In the genomic region with DNA sequence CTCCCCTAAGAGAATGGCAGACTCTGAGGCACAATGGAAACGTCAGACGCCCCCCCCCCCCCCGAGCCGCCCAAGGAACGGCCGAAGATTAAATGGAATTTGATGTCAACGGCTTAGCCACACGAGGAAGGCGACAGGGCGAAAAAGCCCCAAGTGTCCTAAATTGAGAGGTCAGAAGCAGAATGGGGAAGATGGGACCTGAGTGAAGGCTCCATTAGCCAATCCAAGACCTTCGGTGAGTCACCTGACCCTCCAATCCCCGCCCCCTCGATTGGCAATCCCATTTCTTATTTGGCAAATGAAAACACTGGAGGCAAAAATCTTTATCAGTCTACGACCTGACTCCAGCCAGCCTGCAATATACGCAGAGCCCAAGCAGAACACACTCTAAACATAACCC, we compare ENCODE assay signal across 8 mouse cellular contexts. TPM values are rescaled to one million over a fixed set of nuclear protein-coding genes. Genes with fewer than 3 reads are reported as not detected.
A peak's percentile ranks its signal among the peaks of the same experiment; 100 is the strongest.
DNase-seq lines count a peak whose midpoint lies in the region; ATAC-seq and TF ChIP-seq lines count a peak whose summit lies in the region.

No protein-coding gene starts in this region.

- peak overlapping the region; percentile 25 for H3K4me2 ChIP-seq in lung, embryonic 14.5 days
- H3K4me2 ChIP-seq in kidney, embryonic 15.5 days: peak overlapping the region; percentile 33
- H3K4me2 ChIP-seq in midbrain, postnatal 0 days (ENCODE audit: low read depth, low read length, poor library complexity, severe bottlenecking): peak overlapping the region; percentile 44

- no peaks in the 10 kb centered on the region; the same call in 1 of the 2 replicates for H3K27me3 ChIP-seq in lung, embryonic 14.5 days (ENCODE audit: insufficient read depth, low read length)
- H3K27me3 ChIP-seq in heart, adult 2 months (ENCODE audit: control insufficient read depth, insufficient read depth, low read length): no peaks in the 10 kb centered on the region
- H3K27me3 ChIP-seq in kidney, embryonic 15.5 days: peaks cover 16% of the 10 kb centered on the region
- peaks cover 4% of the 10 kb centered on the region for H3K27me3 ChIP-seq in midbrain, postnatal 0 days (ENCODE audit: insufficient read depth, low read length)

- no peaks in the 10 kb centered on the region for H3K79me2 ChIP-seq in heart, adult 2 months (replicated peaks; ENCODE audit: control insufficient read depth, insufficient read depth, low read length)

- H3K27ac ChIP-seq in lung, embryonic 14.5 days (ENCODE audit: low read depth): no peak overlapping the region
- peak overlapping the region; percentile 65 for H3K27ac ChIP-seq in heart, adult 2 months
- H3K27ac ChIP-seq in kidney, embryonic 15.5 days: no peak overlapping the region
- no peak overlapping the region for H3K27ac ChIP-seq in midbrain, postnatal 0 days (ENCODE audit: low read depth, low read length)

- no peaks in the 10 kb centered on the region for H3K9me3 ChIP-seq in lung, embryonic 14.5 days (ENCODE audit: low read depth, low read length)
- no peaks in the 10 kb centered on the region for H3K9me3 ChIP-seq in kidney, embryonic 15.5 days (replicated peaks)
- no peaks in the 10 kb centered on the region for H3K9me3 ChIP-seq in midbrain, postnatal 0 days (ENCODE audit: low read length)

- H3K4me1 ChIP-seq in lung, embryonic 14.5 days (ENCODE audit: insufficient read depth): peaks cover 8% of the 10 kb centered on the region; the same call in 1 of the 2 replicates
- H3K4me1 ChIP-seq in heart, adult 2 months (ENCODE audit: control insufficient read depth, insufficient read depth, low read length): peaks cover 13% of the 10 kb centered on the region
- peaks cover 62% of the 10 kb centered on the region for H3K4me1 ChIP-seq in kidney, embryonic 15.5 days
- peaks cover 4% of the 10 kb centered on the region; the same call in 1 of the 2 replicates for H3K4me1 ChIP-seq in midbrain, postnatal 0 days (ENCODE audit: insufficient read depth, low read length)

- H3K9ac ChIP-seq in lung, embryonic 14.5 days: no peak overlapping the region
- peak overlapping the region; percentile 42 for H3K9ac ChIP-seq in heart, adult 2 months (ENCODE audit: low read depth, low read length)
- H3K9ac ChIP-seq in kidney, embryonic 15.5 days: no peak overlapping the region
- H3K9ac ChIP-seq in midbrain, postnatal 0 days (replicated peaks; ENCODE audit: low read length, poor library complexity, severe bottlenecking): no peak overlapping the region; the same call in 1 of the 2 replicates

- no peak for ATAC-seq in lung, embryonic 14.5 days (ENCODE audit: insufficient read depth)
- ATAC-seq in kidney, embryonic 15.5 days (replicated peaks; ENCODE audit: low FRiP score): no peak
- peak; percentile 52; the same call in 1 of the 2 replicates for ATAC-seq in midbrain, postnatal 0 days (ENCODE audit: low FRiP score)
- ATAC-seq in monocyte, adult 5-6 weeks (replicated peaks; ENCODE audit: insufficient number of reproducible peaks, low FRiP score, low TSS enrichment, poor library complexity, severe bottlenecking): no peak

- no peaks in the 10 kb centered on the region for H3K36me3 ChIP-seq in lung, embryonic 14.5 days (ENCODE audit: insufficient read depth)
- no peaks in the 10 kb centered on the region for H3K36me3 ChIP-seq in heart, adult 2 months (ENCODE audit: control insufficient read depth, insufficient read depth, low read length)
- H3K36me3 ChIP-seq in kidney, embryonic 15.5 days: no peaks in the 10 kb centered on the region
- H3K36me3 ChIP-seq in midbrain, postnatal 0 days (ENCODE audit: insufficient read depth, low read length): no peaks in the 10 kb centered on the region

- TF ChIP-seq POLR2A in heart, adult 2 months (IDR thresholded peaks at IDR 0.05; ENCODE audit: insufficient read depth, low read depth, low read length): no peak

- 21% methylated on average over 15 of the region's 15 CpGs for WGBS in lung, embryonic 14.5 days
- 16% methylated on average over 15 of the region's 15 CpGs for WGBS in heart, adult 2 months
- 28% methylated on average over 15 of the region's 15 CpGs for WGBS in kidney, embryonic 15.5 days
- 14% methylated on average over 15 of the region's 15 CpGs for WGBS in midbrain, postnatal 0 days

- H3K4me3 ChIP-seq in lung, embryonic 14.5 days (ENCODE audit: low read depth, low read length): no peak overlapping the region
- peak overlapping the region; percentile 45 for H3K4me3 ChIP-seq in heart, adult 2 months
- H3K4me3 ChIP-seq in kidney, embryonic 15.5 days (replicated peaks): peak overlapping the region; percentile 11; the same call in 1 of the 2 replicates
- H3K4me3 ChIP-seq in midbrain, postnatal 0 days (ENCODE audit: low read depth, low read length): peak overlapping the region; percentile 22; the same call in 1 of the 2 replicates

- TF ChIP-seq CTCF in lung, embryonic 14.5 days (IDR thresholded peaks at IDR 0.05; ENCODE audit: low read depth): no peak
- no peak for TF ChIP-seq CTCF in heart, adult 2 months (IDR thresholded peaks at IDR 0.05)
- TF ChIP-seq CTCF in midbrain, postnatal 0 days (IDR thresholded peaks at IDR 0.05): no peak

- TF ChIP-seq EP300 in heart, adult 2 months (IDR thresholded peaks at IDR 0.05; ENCODE audit: insufficient read depth, low read depth, low read length): no peak

- peak; percentile 71 for DNase-seq in lung, embryonic 14.5 days
- DNase-seq in lung, adult 18-20 months: no peak
- DNase-seq in cerebellum, adult 9-11 months: peak; percentile 79
- peak; percentile 78 to 83 for DNase-seq in heart, adult 2 months
- DNase-seq in midbrain, postnatal 0 days (ENCODE audit: low spot score): peak; percentile 77
- DNase-seq in c-Kit-positive CD71-positive TER-119-positive erythroid progenitor cells, embryonic 14.5 days (ENCODE audit: low spot score): no peak

- intact Hi-C loops in heart, adult 2 months (cut with DNase I): loop anchor here (5.0 kb wide), 2 partner anchors 163 to 207 kb away; a partner anchor contains a TSS

RNA-seq across cellular contexts. Expression of a gene that starts 9.5 kb away (rescaled TPM):
- polyA plus RNA-seq in lung, embryonic 14.5 days (2014; fragmentation: Nextera tagmentation; extraction: Ambion mirVana): 2.4 and 2.6 TPM in 2 replicates
- 1 to 10 TPM; 2.3 to 3.9 TPM for total RNA-seq in heart, adult 2 months (2021)
- polyA plus RNA-seq in heart, adult 2 months (2012; rRNA removed): 6.0 and 13.2 TPM in 2 replicates
- polyA plus RNA-seq in kidney, embryonic 15.5 days (2015; fragmentation: Nextera tagmentation; extraction: Ambion mirVana): 1.7 TPM in 2 replicates
- total RNA-seq in midbrain, postnatal 0 days (2014; rRNA removed): 15.5 and 29.8 TPM in 2 replicates
- 11.1 and 12.7 TPM in 2 replicates for polyA plus RNA-seq in midbrain, postnatal 0 days (2015; fragmentation: Nextera tagmentation; extraction: Ambion mirVana)
- total RNA-seq in monocyte, adult 5-6 weeks (2017): not detected in 3 replicates

RNA-seq across cellular contexts. Expression of a gene that starts 26.7 kb away (rescaled TPM):
- 72.4 and 81.1 TPM in 2 replicates for polyA plus RNA-seq in lung, embryonic 14.5 days (2014; fragmentation: Nextera tagmentation; extraction: Ambion mirVana)
- total RNA-seq in heart, adult 2 months (2021): 10 to 100 TPM; 74.6 to 80.6 TPM
- 40.4 and 75.4 TPM in 2 replicates for polyA plus RNA-seq in heart, adult 2 months (2012; rRNA removed)
- 84.7 and 97.3 TPM in 2 replicates for polyA plus RNA-seq in kidney, embryonic 15.5 days (2015; fragmentation: Nextera tagmentation; extraction: Ambion mirVana)
- 61.7 and 64.6 TPM in 2 replicates for total RNA-seq in midbrain, postnatal 0 days (2014; rRNA removed)
- polyA plus RNA-seq in midbrain, postnatal 0 days (2015; fragmentation: Nextera tagmentation; extraction: Ambion mirVana): 11.4 and 16.2 TPM in 2 replicates
- total RNA-seq in monocyte, adult 5-6 weeks (2017): 59.6 to 65.0 TPM (median 62.6 TPM) in 3 replicates

RNA-seq across cellular contexts. Expression of a gene that starts 50.0 kb away (rescaled TPM):
- 41.9 and 45.4 TPM in 2 replicates for polyA plus RNA-seq in lung, embryonic 14.5 days (2014; fragmentation: Nextera tagmentation; extraction: Ambion mirVana)
- 10 to 100 TPM; 15.8 to 22.0 TPM for total RNA-seq in heart, adult 2 months (2021)
- polyA plus RNA-seq in heart, adult 2 months (2012; rRNA removed): 18.4 and 27.8 TPM in 2 replicates
- 43.7 and 48.1 TPM in 2 replicates for polyA plus RNA-seq in kidney, embryonic 15.5 days (2015; fragmentation: Nextera tagmentation; extraction: Ambion mirVana)
- 28.4 and 30.0 TPM in 2 replicates for total RNA-seq in midbrain, postnatal 0 days (2014; rRNA removed)
- 16.9 and 18.4 TPM in 2 replicates for polyA plus RNA-seq in midbrain, postnatal 0 days (2015; fragmentation: Nextera tagmentation; extraction: Ambion mirVana)
- total RNA-seq in monocyte, adult 5-6 weeks (2017): 10.1 to 27.7 TPM (median 18.6 TPM) in 3 replicates

RNA-seq across cellular contexts. Expression of a gene that starts 50.9 kb away (rescaled TPM):
- polyA plus RNA-seq in lung, embryonic 14.5 days (2014; fragmentation: Nextera tagmentation; extraction: Ambion mirVana): 111 TPM in 2 replicates
- 10 to 100 TPM; 32.2 to 38.1 TPM for total RNA-seq in heart, adult 2 months (2021)
- 36.2 and 43.8 TPM in 2 replicates for polyA plus RNA-seq in heart, adult 2 months (2012; rRNA removed)
- 114 and 123 TPM in 2 replicates for polyA plus RNA-seq in kidney, embryonic 15.5 days (2015; fragmentation: Nextera tagmentation; extraction: Ambion mirVana)
- 33.2 and 41.5 TPM in 2 replicates for total RNA-seq in midbrain, postnatal 0 days (2014; rRNA removed)
- polyA plus RNA-seq in midbrain, postnatal 0 days (2015; fragmentation: Nextera tagmentation; extraction: Ambion mirVana): 95.5 and 101 TPM in 2 replicates
- 57.1 to 85.3 TPM (median 81.5 TPM) in 3 replicates for total RNA-seq in monocyte, adult 5-6 weeks (2017)

Comparison
In these comparisons a context has a peak if more than half of its experiments do, and no peak if none do; other contexts are left out.
1. DNase-seq: peak in lung, embryonic 14.5 days (single experiment), cerebellum, adult 9-11 months (single experiment), heart, adult 2 months (2 of 2) and midbrain, postnatal 0 days (single experiment); none in lung, adult 18-20 months (0 of 2) and c-Kit-positive CD71-positive TER-119-positive erythroid progenitor cells, embryonic 14.5 days (single experiment).
2. Peak in every context shown above with its lines, with median percentiles within 50 percentile points of each other: H3K4me2 ChIP-seq.